Mouse (Mus musculus) heart, adult 2 months (tissue): ENCODE measurements at regions not wholly inside any gene's neighbourhood (a gene's known extent, or its start where the extent isn't known, plus 50 kb on each side); places are given as distances from the start of the nearest gene placed in this dataset.
"Not testable (repeated sequence)": the region's sequence is repeated elsewhere in the genome, so short reads cannot be mapped to it uniquely, and the experiment has no call there.

ENCODE experiments used
- DNase-seq, 2 experiments: peaks; one replicate each; pipeline ENCODE4 v3.0.0; 2021
- H3K27ac ChIP-seq: fragments of 200-600 bp; 2 replicates; pipeline ENCODE4 v1.8.1; 2022
- H3K27me3 ChIP-seq: fragments of 200-500 bp; 2 replicates; pipeline ENCODE4 v1.6.1; 2012; ENCODE audit warnings: mild to moderate bottlenecking, low read length, inconsistent platforms, mixed read lengths; ENCODE audit not compliant: control insufficient read depth, insufficient read depth
- H3K36me3 ChIP-seq: fragments of 200-500 bp; 2 replicates; pipeline ENCODE4 v1.6.1; 2012; ENCODE audit warnings: low read length, inconsistent platforms; ENCODE audit not compliant: control insufficient read depth, insufficient read depth
- H3K4me1 ChIP-seq: fragments of 200-500 bp; 2 replicates; pipeline ENCODE4 v1.6.1; 2011; ENCODE audit warnings: low read length; ENCODE audit not compliant: control insufficient read depth, insufficient read depth
- H3K4me3 ChIP-seq: fragments of 200-600 bp; 2 replicates; pipeline ENCODE4 v1.8.1; 2022
- H3K79me2 ChIP-seq: fragments of 200-500 bp; replicated peaks from 2 replicates; pipeline ENCODE4 v1.6.1; 2012; ENCODE audit warnings: mild to moderate bottlenecking, inconsistent platforms, low read length, moderate library complexity, mixed read lengths; ENCODE audit not compliant: control insufficient read depth, insufficient read depth
- H3K9ac ChIP-seq: fragments of 200-500 bp; 2 replicates; pipeline ENCODE4 v1.6.1; 2012; ENCODE audit warnings: low read depth, mild to moderate bottlenecking, control low read depth, inconsistent platforms, low read length, mixed read lengths
- CTCF ChIP-seq: fragments of 200-600 bp; IDR thresholded peaks from 2 replicates; pipeline ENCODE4 v1.8.1; 2022; ENCODE audit warnings: antibody characterized with exemption, mild to moderate bottlenecking, moderate library complexity
- EP300 ChIP-seq: fragments of 200-500 bp; IDR thresholded peaks from 2 replicates; pipeline ENCODE4 v1.6.1; 2011; ENCODE audit warnings: low read depth, low read length, control low read depth; ENCODE audit not compliant: insufficient read depth
- POLR2A ChIP-seq: fragments of 200-500 bp; IDR thresholded peaks from 2 replicates; pipeline ENCODE4 v1.6.1; 2011; ENCODE audit warnings: mild to moderate bottlenecking, low read depth, low read length, control low read depth; ENCODE audit not compliant: insufficient read depth
- WGBS: fragments of 180-500 bp; shearing (Covaris S2); methylation state at CpG from one replicate; pipeline ENCODE4 v1.1.7; 2018; 5-methylcytosine and 5-hydroxymethylcytosine counted together
- intact Hi-C: fragments of 180-260 bp; cut with DNase I; formaldehyde crosslinking; loops from one replicate; pipeline ENCODE4 v1.15.1; 2025

GRCm38 (mm10) chr13:45164001-45164778 lies 85.7 kb downstream of the Gm9817 start:
- TF ChIP-seq POLR2A (no peak), CTCF (no peak), EP300 (no peak)
- intact Hi-C loops: loop anchor here (10.0 kb wide), 1 partner anchor 281 kb away; no protein-coding TSS in a partner anchor

GRCm38 (mm10) chr13:45165159-45165558 lies 86.7 kb downstream of the Gm9817 start:
- intact Hi-C loops: loop anchor here (5.0 to 10.0 kb wide), 2 partner anchors 280 to 312 kb away; no protein-coding TSS in a partner anchor
- Histone ChIP-seq H3K4me3 (no peak overlapping the region), H3K27me3 (no peaks in the 10 kb centered on the region), H3K4me1 (no peaks in the 10 kb centered on the region), H3K79me2 (no peaks in the 10 kb centered on the region), H3K27ac (no peak overlapping the region), H3K9ac (no peak overlapping the region), H3K36me3 (no peaks in the 10 kb centered on the region)
- TF ChIP-seq CTCF: peak; percentile 50
- no peak for TF ChIP-seq POLR2A
- TF ChIP-seq EP300: no peak
- no peak for DNase-seq
- WGBS: 79% methylated on average over 3 of the region's 3 CpGs

More at GRCm38 (mm10) chr13:45164001-45164778, 85.7 kb downstream of the Gm9817 start:
- no peak overlapping the region for H3K27ac ChIP-seq
- no peaks in the 10 kb centered on the region for H3K27me3 ChIP-seq
- no peak for DNase-seq
- WGBS: 66% methylated on average over 6 of the region's 6 CpGs
- no peaks in the 10 kb centered on the region for H3K36me3 ChIP-seq
- H3K9ac ChIP-seq: no peak overlapping the region
- H3K4me3 ChIP-seq: no peak overlapping the region
- H3K4me1 ChIP-seq: no peaks in the 10 kb centered on the region
- no peaks in the 10 kb centered on the region for H3K79me2 ChIP-seq

GRCm38 (mm10) chr13:45169716-45170115 lies 91.2 kb downstream of the Gm9817 start:
- TF ChIP-seq CTCF (no peak), POLR2A (no peak), EP300 (no peak)
- H3K27ac ChIP-seq: no peak overlapping the region
- intact Hi-C loops: loop anchor here (5.0 to 10.0 kb wide), 2 partner anchors 275 to 308 kb away; no protein-coding TSS in a partner anchor
- no peak for DNase-seq
- no peaks in the 10 kb centered on the region for H3K4me1 ChIP-seq
- H3K9ac ChIP-seq: no peak overlapping the region
- no peak overlapping the region for H3K4me3 ChIP-seq
- H3K27me3 ChIP-seq: no peaks in the 10 kb centered on the region
- no peaks in the 10 kb centered on the region for H3K36me3 ChIP-seq
- H3K79me2 ChIP-seq: no peaks in the 10 kb centered on the region

GRCm38 (mm10) chr13:45173139-45173538 lies 94.6 kb downstream of the Gm9817 start:
- 93% methylated on average over 9 of the region's 9 CpGs for WGBS
- TF ChIP-seq CTCF (no peak), POLR2A (no peak), EP300 (no peak)

GRCm38 (mm10) chr13:45175711-45176205 lies 97.3 kb downstream of the Gm9817 start:
- H3K4me3 ChIP-seq, intact Hi-C loops, H3K9ac ChIP-seq, H3K4me1 ChIP-seq, H3K36me3 ChIP-seq, H3K79me2 ChIP-seq, H3K27ac ChIP-seq, H3K27me3 ChIP-seq, DNase-seq: not testable (repeated sequence)
- 93% methylated on average over 3 of the region's 3 CpGs for WGBS
- TF ChIP-seq CTCF: peak; percentile 24; the same call in 1 of the 2 replicates

More at GRCm38 (mm10) chr13:45173139-45173538, 94.6 kb downstream of the Gm9817 start:
- Histone ChIP-seq H3K9ac (no peak overlapping the region), H3K79me2 (no peaks in the 10 kb centered on the region), H3K4me1 (no peaks in the 10 kb centered on the region), H3K27ac (no peak overlapping the region), H3K4me3 (no peak overlapping the region), H3K27me3 (no peaks in the 10 kb centered on the region), H3K36me3 (no peaks in the 10 kb centered on the region)
- DNase-seq: no peak
- intact Hi-C loops: no loop called here

- no peaks in the 10 kb centered on the region for H3K27me3 ChIP-seq
- H3K4me3 ChIP-seq: no peak overlapping the region
- H3K9ac ChIP-seq: no peak overlapping the region
- H3K79me2 ChIP-seq: no peaks in the 10 kb centered on the region
- intact Hi-C loops: no loop called here
- TF ChIP-seq EP300 (no peak), POLR2A (no peak), CTCF (no peak)
- WGBS: 89% methylated on average over 1 of the region's 1 CpGs
- H3K27ac ChIP-seq: no peak overlapping the region
- no peaks in the 10 kb centered on the region for H3K4me1 ChIP-seq
- H3K36me3 ChIP-seq: no peaks in the 10 kb centered on the region
- DNase-seq: no peak
These were observed 103.2 kb downstream of the Gm9817 start for GRCm38 (mm10) chr13:45181529-45182230.
